ENCODE assay signal across 24 mouse cellular contexts in the genomic region with DNA sequence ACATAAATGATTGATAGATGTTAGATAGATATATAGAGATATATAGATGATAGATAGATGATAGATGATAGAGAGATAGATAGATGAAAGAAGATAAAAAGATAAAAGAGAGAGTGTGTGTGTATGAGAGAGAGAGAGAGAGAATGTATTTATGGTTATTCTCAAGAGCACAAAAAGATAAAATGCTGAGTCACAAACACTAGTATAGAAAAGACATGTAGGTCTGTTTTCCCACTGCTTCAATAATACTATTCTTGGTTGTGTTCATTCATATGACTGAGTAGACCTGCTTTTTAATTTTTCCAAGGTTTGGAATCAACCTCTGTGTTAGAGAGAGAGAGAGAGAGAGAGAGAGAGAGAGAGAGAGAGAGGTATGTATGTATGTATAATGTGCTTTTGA.
"Had no signal": no experiment of that assay in that cellular context is flagged by ENCODE, and none has a peak within 500 bp of the region (broad histone marks: within the 10 kb centered on the region; RNA-seq: fewer than 3 reads in every experiment).

No protein-coding gene starts in this region.

- DNase-seq: cerebellum, adult 9-10 months; cerebellum, adult 9-11 months; cerebellum, postnatal 10 days; cerebellum, postnatal 14 days; cerebellum, postnatal 25 days; cerebellum, postnatal 36 days; embryo, embryonic 11 days; forebrain, postnatal 0 days; gastrocnemius, adult 2 months; gastrocnemius, postnatal 10 days; gastrocnemius, postnatal 14 days; gastrocnemius, postnatal 25 days; gastrocnemius, postnatal 36 days; heart, adult 18-20 months; heart, adult 2 months had no signal

- H3K36me3 ChIP-seq: embryonic facial prominence, embryonic 10.5 days; embryonic facial prominence, embryonic 12.5 days; embryonic facial prominence, embryonic 13.5 days; embryonic facial prominence, embryonic 15.5 days; forebrain, embryonic 10.5 days; forebrain, embryonic 12.5 days; forebrain, embryonic 15.5 days had no signal

- H3K4me3 ChIP-seq: embryonic facial prominence, embryonic 10.5 days; embryonic facial prominence, embryonic 12.5 days; embryonic facial prominence, embryonic 13.5 days; embryonic facial prominence, embryonic 15.5 days; erythroblast, embryonic 14.5 days; forebrain, embryonic 10.5 days; forebrain, embryonic 12.5 days; forebrain, embryonic 13.5 days; forebrain, embryonic 15.5 days; gastrocnemius, adult 2 months; heart, adult 2 months had no signal

- H3K9me3 ChIP-seq: embryonic facial prominence, embryonic 10.5 days; embryonic facial prominence, embryonic 12.5 days; embryonic facial prominence, embryonic 13.5 days; embryonic facial prominence, embryonic 15.5 days; forebrain, embryonic 10.5 days; forebrain, embryonic 12.5 days; forebrain, embryonic 13.5 days; forebrain, embryonic 15.5 days had no signal

- H3K4me1 ChIP-seq: embryonic facial prominence, embryonic 12.5 days; embryonic facial prominence, embryonic 13.5 days; embryonic facial prominence, embryonic 15.5 days; forebrain, embryonic 12.5 days had no signal

- H3K27ac ChIP-seq: embryonic facial prominence, embryonic 10.5 days; embryonic facial prominence, embryonic 12.5 days; embryonic facial prominence, embryonic 13.5 days; embryonic facial prominence, embryonic 15.5 days; forebrain, embryonic 10.5 days; forebrain, embryonic 12.5 days; forebrain, embryonic 13.5 days; forebrain, embryonic 15.5 days; gastrocnemius, adult 2 months; heart, adult 2 months had no signal

- H3K9ac ChIP-seq: embryonic facial prominence, embryonic 12.5 days; embryonic facial prominence, embryonic 13.5 days; embryonic facial prominence, embryonic 15.5 days; forebrain, embryonic 12.5 days; forebrain, embryonic 13.5 days; forebrain, embryonic 15.5 days; forebrain, postnatal 0 days had no signal

- H3K27me3 ChIP-seq: embryonic facial prominence, embryonic 12.5 days; embryonic facial prominence, embryonic 13.5 days; embryonic facial prominence, embryonic 15.5 days; forebrain, embryonic 12.5 days; forebrain, embryonic 13.5 days; forebrain, embryonic 15.5 days had no signal
